Mouse (Mus musculus) hindbrain, postnatal 0 days (tissue): ENCODE data around the gene Kif14. TPM values are rescaled to one million over a fixed set of nuclear protein-coding genes. Genes with fewer than 3 reads are reported as not detected.
"Not testable (repeated sequence)": the region's sequence is repeated elsewhere in the genome, so short reads cannot be mapped to it uniquely, and the experiment has no call there.

Source experiments
- ATAC-seq: fragments of 200-750 bp; cut with Nextera tagmentation; 2 replicates; pipeline ENCODE4 v1.8.0; 2017; ENCODE audit warnings: mild to moderate bottlenecking, moderate TSS enrichment, moderate library complexity
- DNase-seq: peaks from one replicate; pipeline ENCODE4 v3.0.0-alpha.2; 2015; ENCODE audit warnings: low spot score
- H3K27ac ChIP-seq: fragments of 300-500 bp; sonication (generic); 2 replicates; pipeline ENCODE4 v1.5.1; 2014; ENCODE audit warnings: mild to moderate bottlenecking
- H3K27me3 ChIP-seq: fragments of 300-500 bp; sonication (generic); 2 replicates; pipeline ENCODE4 v1.6.1; 2014; ENCODE audit warnings: low read length, mixed read lengths; ENCODE audit not compliant: insufficient read depth
- H3K36me3 ChIP-seq: fragments of 300-500 bp; sonication (generic); 2 replicates; pipeline ENCODE4 v1.6.1; 2014; ENCODE audit warnings: low read length, mixed read lengths; ENCODE audit not compliant: insufficient read depth
- H3K4me1 ChIP-seq: fragments of 300-500 bp; sonication (generic); 2 replicates; pipeline ENCODE4 v1.6.1; 2014; ENCODE audit warnings: antibody characterized with exemption, low read length, mixed read lengths; ENCODE audit not compliant: insufficient read depth
- H3K4me2 ChIP-seq: fragments of 300-500 bp; sonication (generic); 2 replicates; pipeline ENCODE4 v1.6.1; 2014; ENCODE audit warnings: low read depth, mild to moderate bottlenecking, low read length, moderate library complexity, mixed read lengths
- H3K4me3 ChIP-seq: fragments of 300-500 bp; sonication (generic); 2 replicates; pipeline ENCODE4 v1.5.1; 2014; ENCODE audit warnings: low read length
- H3K9ac ChIP-seq: fragments of 300-500 bp; sonication (generic); replicated peaks from 2 replicates; pipeline ENCODE4 v1.6.1; 2014; ENCODE audit warnings: mild to moderate bottlenecking, low read length, moderate library complexity, mixed read lengths
- H3K9me3 ChIP-seq: fragments of 300-500 bp; sonication (generic); 2 replicates; pipeline ENCODE4 v1.6.1; 2016; ENCODE audit warnings: low read length, mixed read lengths
- CTCF ChIP-seq: IDR thresholded peaks from 2 replicates; pipeline ENCODE4 v1.5.1; 2016; ENCODE audit warnings: antibody characterized with exemption, control low read depth, low read depth
- WGBS: fragments of 180-500 bp; shearing (Covaris S2); extraction: QIAGEN DNeasy Blood & Tissue Kit; methylation state at CpG from one replicate; pipeline ENCODE4 v1.1.7; 2014; 5-methylcytosine and 5-hydroxymethylcytosine counted together
- polyA plus RNA-seq: library from polyadenylated mRNA; unstranded; fragments of >200 nt; fragmentation: Nextera tagmentation; extraction: Ambion mirVana; gene quantifications from 2 replicates; pipeline ENCODE4 v1.2.1, GENCODE M21; 2015
- total RNA-seq: library from RNA; depleted of rRNA; stranded (reverse); fragments of >200 nt; gene quantifications from 2 replicates; pipeline ENCODE4 v1.2.3, GENCODE M21; 2014

Kif14 gene
- total and polyA plus RNA-seq, 2 experiments from 2014 or later: 1.1 to 3.4 TPM

DNA sequence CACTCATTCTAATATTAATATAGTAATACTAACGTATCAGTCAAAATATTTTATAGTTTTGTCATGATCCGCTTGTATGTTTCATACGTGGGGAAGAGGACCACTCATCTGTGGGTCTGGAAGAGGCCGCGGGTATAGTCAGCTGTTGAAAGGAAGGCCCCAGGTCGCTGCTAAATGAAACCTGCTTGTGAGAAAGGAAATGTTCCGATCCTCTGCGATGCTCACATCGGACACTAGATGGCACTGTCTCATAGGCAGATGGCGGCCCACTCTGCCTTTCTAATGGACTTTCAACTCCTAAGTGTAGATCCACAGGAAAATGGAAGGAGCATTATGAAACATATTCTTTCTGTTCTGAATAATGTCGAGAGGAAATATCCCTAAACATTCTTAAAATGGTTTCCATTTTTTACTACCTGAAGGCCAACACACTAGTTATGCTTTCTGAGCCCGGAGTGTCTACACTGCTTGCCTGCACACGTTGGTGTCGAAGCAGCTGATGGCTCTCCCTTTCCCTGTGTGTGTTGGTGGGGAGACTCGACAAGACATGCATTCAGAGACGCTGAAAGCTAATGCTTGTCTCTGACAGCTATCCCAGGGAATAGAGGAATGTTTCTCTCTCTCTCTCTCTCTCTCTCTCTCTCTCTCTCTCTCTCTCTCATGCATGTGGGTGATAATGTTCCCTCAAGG is 84.9 kb downstream of the Kif14 start:
- no peaks in the 10 kb centered on the region for H3K36me3 ChIP-seq
- ATAC-seq (peak; percentile 69), DNase-seq (peak; percentile 90)
- TF ChIP-seq CTCF: peak; percentile 99
- 0 out of 2 replicates have a peak, but pooled peaks cover 3% of the 10 kb centered on the region for H3K4me1 ChIP-seq
- H3K9ac ChIP-seq: no peak overlapping the region
- no peaks in the 10 kb centered on the region for H3K9me3 ChIP-seq
- H3K4me3 ChIP-seq: no peak overlapping the region
- WGBS: 24% methylated on average over 16 of the region's 16 CpGs
- H3K27me3 ChIP-seq: no peaks in the 10 kb centered on the region
- H3K27ac ChIP-seq: no peak overlapping the region
- no peak overlapping the region for H3K4me2 ChIP-seq

DNA sequence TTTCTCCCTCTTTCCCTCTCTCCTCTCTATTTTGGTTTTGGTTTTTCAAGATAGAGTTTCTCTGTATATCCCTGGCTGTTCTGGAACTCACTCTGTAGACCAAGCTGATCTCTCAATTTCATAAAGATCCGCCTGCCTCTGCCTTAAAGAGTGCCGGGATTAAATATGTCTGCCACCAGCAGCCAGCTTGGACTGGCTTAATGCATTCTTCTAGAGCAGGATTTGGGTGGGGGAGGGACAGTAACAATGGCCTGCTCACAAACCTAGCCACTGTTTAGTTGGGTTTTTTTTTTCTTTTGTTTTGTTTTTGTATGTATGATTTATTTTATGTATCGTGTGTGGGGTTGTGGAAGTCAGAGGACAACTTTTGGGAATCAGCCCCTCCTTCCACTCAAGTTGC is 88.5 kb downstream of the Kif14 start:
- no peaks in the 10 kb centered on the region for H3K9me3 ChIP-seq
- ATAC-seq: no peak
- no peak overlapping the region for H3K4me3 ChIP-seq
- WGBS: 89% methylated on average over 3 of the region's 3 CpGs
- H3K27ac ChIP-seq: no peak overlapping the region
- no peak for DNase-seq
- no peak for TF ChIP-seq CTCF
- H3K4me2 ChIP-seq: no peak overlapping the region
- no peaks in the 10 kb centered on the region for H3K27me3 ChIP-seq
- 0 out of 2 replicates have a peak, but pooled peaks cover 5% of the 10 kb centered on the region for H3K4me1 ChIP-seq
- no peaks in the 10 kb centered on the region for H3K36me3 ChIP-seq
- no peak overlapping the region for H3K9ac ChIP-seq

DNA sequence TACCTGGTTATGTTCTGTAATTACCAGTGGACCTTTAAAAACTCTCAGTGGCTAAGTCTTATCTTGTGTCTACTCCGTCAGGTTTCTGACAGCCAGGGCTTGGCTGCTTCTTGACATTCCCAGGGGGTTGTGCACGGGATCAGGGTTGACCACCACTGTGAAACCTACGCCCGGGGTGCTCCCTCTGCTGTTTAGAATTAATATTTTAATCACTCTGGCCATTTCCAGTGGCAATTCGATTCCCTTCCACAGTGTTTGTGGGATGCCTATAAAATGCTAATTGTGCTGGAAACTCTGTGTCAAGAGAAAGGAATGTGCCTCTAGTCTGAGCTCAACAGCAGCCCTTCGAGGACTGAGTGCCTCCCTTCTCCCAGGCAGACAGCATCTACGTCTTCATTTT is 89.7 kb downstream of the Kif14 start:
- Histone ChIP-seq H3K9ac (no peak overlapping the region), H3K36me3 (no peaks in the 10 kb centered on the region), H3K4me2 (peak overlapping the region; percentile 26), H3K4me1 (0 out of 2 replicates have a peak, but pooled peaks cover 5% of the 10 kb centered on the region), H3K27ac (no peak overlapping the region), H3K27me3 (no peaks in the 10 kb centered on the region), H3K4me3 (no peak overlapping the region), H3K9me3 (no peaks in the 10 kb centered on the region)
- ATAC-seq: peak; percentile 83
- peak; percentile 46 for DNase-seq
- peak; percentile 43 for TF ChIP-seq CTCF
- 24% methylated on average over 7 of the region's 7 CpGs for WGBS

DNA sequence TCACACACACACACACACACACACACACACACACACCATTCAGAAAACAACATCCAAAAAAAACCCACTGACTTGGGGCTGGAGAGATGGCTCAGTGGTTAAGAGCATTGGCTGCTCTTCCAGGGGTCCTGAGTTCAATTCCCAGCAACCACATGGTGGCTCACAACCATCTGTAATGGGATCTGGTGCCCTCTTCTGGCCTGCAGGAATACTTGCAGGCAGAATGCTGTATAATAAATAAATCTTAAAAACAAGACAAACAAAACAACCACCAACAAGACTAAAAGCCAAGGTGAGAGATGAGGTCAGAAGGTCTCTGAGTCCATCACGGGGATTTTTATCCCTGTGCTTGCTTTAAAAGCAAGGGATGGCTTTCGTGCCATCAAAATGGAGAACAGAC is 90.5 kb downstream of the Kif14 start:
- not testable (repeated sequence) for H3K9ac ChIP-seq, H3K4me3 ChIP-seq, ATAC-seq, H3K4me2 ChIP-seq, H3K27me3 ChIP-seq, H3K36me3 ChIP-seq, H3K4me1 ChIP-seq, H3K9me3 ChIP-seq, H3K27ac ChIP-seq, DNase-seq
- WGBS: 95% methylated on average over 2 of the region's 2 CpGs
- peak; percentile 14; the same call in 1 of the 2 replicates for TF ChIP-seq CTCF

DNA sequence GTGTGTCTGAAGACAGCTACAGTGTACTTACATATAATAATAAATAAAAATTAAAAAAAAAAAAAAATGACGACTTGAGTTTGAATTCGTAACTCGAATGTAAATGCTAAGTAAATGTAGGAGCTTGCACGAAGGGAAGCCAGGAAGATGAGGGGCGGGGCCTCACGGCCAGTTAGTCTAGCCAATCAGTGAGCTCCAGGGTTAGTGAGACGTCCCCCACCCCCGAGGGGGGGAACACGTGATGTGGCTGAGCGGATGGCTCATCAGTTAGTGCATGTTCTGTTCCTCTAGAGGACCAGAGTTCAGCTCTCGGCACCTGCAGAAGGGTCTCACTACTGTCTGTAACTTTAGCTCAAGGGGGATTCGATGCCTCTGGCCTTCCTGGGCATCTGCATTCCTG is 91.3 kb downstream of the Kif14 start:
- H3K4me1 ChIP-seq: 0 out of 2 replicates have a peak, but pooled peaks cover 5% of the 10 kb centered on the region
- H3K9ac ChIP-seq: no peak overlapping the region
- H3K27me3 ChIP-seq: no peaks in the 10 kb centered on the region
- H3K36me3 ChIP-seq: no peaks in the 10 kb centered on the region
- TF ChIP-seq CTCF: no peak
- ATAC-seq (no peak), DNase-seq (no peak)
- H3K9me3 ChIP-seq: no peaks in the 10 kb centered on the region
- H3K27ac ChIP-seq: no peak overlapping the region
- no peak overlapping the region for H3K4me3 ChIP-seq
- H3K4me2 ChIP-seq: no peak overlapping the region
- WGBS: 92% methylated on average over 12 of the region's 12 CpGs

DNA sequence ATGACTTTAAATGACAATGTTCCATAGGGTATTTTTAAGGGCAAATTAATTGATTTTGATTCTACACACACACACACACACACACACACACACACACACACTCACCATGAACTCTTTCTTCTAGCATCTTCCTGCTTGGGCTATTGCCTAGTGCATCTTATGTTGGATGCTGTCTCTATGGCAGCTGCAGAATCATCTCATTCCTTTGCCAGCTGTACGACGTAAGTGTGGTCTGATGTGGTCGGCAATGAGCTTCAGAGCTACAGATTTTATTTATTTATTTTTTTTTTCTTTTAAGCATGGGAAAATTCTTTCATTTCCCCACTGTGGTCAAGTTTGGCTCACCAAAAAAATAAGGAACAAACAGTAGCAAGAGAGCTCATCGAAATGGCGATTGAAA is 92.6 kb downstream of the Kif14 start:
- 0 out of 2 replicates have a peak, but pooled peaks cover 5% of the 10 kb centered on the region for H3K4me1 ChIP-seq
- no peak overlapping the region for H3K4me3 ChIP-seq
- no peaks in the 10 kb centered on the region for H3K36me3 ChIP-seq
- H3K9ac ChIP-seq: no peak overlapping the region
- no peaks in the 10 kb centered on the region for H3K27me3 ChIP-seq
- TF ChIP-seq CTCF: no peak
- WGBS: 48% methylated on average over 5 of the region's 5 CpGs
- no peaks in the 10 kb centered on the region for H3K9me3 ChIP-seq
- no peak for ATAC-seq
- no peak overlapping the region for H3K27ac ChIP-seq
- no peak for DNase-seq
- H3K4me2 ChIP-seq: no peak overlapping the region

DNA sequence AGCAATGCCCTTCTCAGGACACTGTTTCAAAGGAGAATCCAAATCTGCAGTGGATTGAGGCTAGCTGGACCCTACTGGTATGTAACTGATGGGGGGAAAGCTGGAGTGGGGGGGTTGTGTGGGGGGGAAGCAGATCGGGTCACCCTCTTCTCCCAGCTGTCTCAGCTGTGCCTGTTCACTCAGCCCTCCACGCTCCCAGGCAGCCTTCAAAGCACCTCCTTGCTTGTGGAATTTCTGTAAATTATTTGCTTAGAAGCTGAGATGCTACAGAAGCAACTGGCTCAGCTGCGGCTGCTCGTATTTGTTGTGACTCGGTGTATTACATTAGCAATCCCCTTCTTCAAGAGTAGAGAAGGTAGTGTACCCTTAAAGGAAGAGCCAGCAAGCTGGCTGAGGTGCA is 93.1 kb downstream of the Kif14 start:
- DNase-seq: no peak
- Histone ChIP-seq H3K36me3 (no peaks in the 10 kb centered on the region), H3K4me3 (no peak overlapping the region), H3K4me1 (0 out of 2 replicates have a peak, but pooled peaks cover 5% of the 10 kb centered on the region), H3K4me2 (no peak overlapping the region), H3K9ac (no peak overlapping the region), H3K27me3 (no peaks in the 10 kb centered on the region), H3K9me3 (no peaks in the 10 kb centered on the region), H3K27ac (no peak overlapping the region)
- WGBS: 54% methylated on average over 5 of the region's 5 CpGs
- no peak for ATAC-seq
- TF ChIP-seq CTCF: no peak
